Mouse (Mus musculus): Measurements from ENCODE around the gene Vars.
"Not testable (repeated sequence)": the region's sequence is repeated elsewhere in the genome, so short reads cannot be mapped to it uniquely, and the experiment has no call there.

The Vars gene

DNA sequence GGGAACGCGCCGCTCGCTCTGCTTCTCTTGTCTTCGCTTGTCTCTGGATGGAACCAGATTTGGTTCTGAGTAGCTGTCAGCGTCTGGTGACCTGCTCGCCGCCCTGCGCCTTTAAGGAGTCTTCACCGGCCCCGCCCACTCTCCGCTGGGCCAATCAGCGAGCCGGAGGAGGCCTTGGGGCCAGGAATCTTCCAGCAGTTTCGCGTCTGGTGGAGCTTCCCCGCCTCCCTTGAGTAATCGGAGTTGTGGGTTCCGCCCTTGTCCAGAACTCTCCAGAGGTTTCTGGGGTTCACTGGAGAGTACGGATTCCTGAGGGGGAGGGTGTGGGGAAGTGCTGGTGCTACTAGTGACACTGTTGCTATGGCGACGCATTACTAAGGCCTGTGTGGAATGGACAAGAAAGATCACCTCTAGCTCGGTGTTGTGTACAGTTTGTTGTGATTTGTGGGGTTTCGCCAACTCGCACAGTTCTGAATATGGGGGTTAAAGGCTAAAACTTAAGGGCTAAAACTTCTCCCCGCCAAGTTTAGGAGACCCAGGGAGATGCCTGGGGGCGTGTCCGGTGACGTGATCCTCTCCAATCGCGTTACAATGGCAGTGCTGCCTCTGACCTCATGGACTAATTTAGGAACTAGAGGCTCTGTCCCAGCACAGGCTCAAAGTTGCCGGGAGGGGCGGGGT lies 28.6 kb upstream of the Vars start, which contains the start of the genes Hspa1a and Hspa1l:
Gene Hspa1a (minus strand): TSS at position 88 of the 681 bp plus-strand sequence.
Gene Hspa1l (plus strand): TSS at position 635 of the 681 bp plus-strand sequence.
- peak; percentile 82 for DNase-seq (ENCODE audit: low read depth)

DNA sequence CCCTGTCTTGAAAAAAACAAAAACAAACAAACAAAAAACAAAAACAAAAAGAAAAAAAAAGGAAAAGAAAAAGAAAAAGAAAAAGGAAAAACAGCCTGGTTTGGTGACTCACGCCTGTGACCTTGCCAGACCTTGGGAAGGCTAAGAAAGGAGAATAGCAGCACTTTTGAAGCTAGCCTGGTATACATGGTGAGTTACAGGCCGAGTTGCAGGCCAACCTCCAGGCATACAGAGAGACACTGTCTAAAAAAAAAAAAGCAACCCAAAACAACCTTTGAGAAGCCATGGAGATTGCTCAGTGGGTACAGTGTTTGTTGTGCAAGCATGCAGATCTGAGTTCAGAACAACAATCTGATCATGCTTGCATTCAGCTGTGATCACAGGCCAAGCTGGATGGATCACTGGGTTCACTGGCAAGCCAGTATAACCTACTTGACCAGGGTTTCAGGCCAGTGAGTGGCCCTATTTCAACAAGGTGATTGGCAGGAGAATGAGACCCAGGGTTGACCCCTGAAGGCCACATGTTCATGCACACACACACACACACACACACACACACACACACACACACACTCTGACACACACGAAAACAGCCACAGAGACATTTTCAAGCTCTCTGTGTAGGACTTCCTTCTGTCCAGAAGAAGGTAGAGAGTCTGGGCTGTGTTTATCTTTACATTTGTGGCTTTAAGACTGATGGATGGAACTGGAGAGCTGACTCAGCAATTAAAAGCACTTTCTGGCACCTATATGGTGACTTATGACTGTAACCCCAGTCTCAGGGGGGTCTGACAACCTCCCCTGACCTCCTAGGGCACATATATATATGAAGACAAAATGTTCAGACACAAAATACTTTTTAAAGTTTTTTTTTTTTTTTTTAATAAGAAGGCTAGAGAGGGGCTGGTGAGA lies 24.9 kb upstream of the Vars start:
- no peak for DNase-seq (ENCODE audit: low read depth)

DNA sequence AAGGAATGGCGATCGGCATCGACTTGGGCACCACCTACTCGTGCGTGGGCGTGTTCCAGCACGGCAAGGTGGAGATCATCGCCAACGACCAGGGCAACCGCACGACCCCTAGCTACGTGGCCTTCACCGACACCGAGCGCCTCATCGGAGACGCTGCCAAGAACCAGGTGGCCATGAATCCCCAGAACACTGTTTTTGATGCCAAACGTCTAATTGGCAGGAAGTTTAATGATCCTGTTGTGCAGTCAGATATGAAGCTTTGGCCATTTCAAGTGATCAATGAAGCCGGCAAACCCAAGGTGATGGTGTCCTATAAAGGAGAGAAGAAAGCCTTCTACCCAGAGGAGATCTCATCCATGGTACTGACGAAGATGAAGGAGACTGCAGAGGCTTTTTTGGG lies 23.8 kb upstream of the Vars start:
- DNase-seq (ENCODE audit: low read depth): no peak

DNA sequence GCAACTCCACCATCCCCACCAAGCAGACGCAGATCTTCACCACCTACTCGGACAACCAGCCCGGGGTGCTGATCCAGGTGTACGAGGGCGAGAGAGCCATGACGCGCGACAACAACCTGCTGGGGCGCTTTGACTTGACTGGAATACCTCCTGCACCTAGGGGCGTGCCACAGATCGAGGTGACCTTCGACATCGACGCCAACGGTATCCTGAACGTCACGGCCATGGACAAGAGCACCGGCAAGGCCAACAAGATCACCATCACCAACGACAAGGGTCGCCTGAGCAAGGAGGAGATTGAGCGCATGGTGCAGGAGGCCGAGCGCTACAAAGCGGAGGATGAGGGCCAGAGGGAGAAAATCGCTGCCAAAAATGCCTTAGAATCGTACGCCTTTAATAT lies 22.5 kb upstream of the Vars start:
- DNase-seq (ENCODE audit: low read depth): no peak

DNA sequence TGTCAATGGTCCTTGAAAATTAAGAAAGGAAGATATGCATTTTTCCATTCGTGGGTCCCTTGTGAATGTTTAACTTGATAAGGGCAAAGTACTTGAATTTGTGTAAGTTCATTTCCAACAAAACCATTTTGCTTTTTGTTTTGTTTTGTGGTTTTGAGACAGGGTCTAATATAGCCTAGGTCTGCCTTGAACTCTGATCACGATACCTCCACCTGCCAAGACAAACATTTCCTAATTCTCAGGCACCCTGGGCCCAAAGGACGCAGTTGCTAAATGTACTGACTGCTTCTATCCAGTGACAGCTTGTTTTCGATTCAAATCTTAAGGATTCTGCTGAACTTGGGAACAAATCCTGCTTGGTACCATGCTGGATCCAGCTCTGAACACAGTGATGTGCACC lies 21.2 kb upstream of the Vars start:
- DNase-seq (ENCODE audit: low read depth): no peak

DNA sequence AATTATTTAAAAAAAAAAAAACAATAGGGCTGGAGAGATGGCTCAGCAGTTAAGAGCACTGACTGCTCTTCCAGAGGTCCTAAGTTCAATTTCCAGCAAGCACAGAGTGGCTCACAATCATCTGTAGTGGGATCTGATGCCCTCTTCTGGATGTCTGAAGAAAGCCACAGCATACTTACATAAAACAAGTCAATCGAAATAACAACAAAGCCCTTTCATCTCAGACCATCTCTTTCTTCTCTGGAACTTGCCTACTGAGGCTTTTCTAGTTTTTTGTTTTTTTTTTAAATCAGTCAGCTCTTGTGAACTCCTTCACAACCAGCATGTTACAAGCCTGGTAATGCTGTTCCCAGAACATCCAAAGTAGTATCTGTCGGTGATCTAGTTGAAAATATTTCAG lies 20.1 kb upstream of the Vars start:
- peak; percentile 79 for DNase-seq (ENCODE audit: low read depth)

DNA sequence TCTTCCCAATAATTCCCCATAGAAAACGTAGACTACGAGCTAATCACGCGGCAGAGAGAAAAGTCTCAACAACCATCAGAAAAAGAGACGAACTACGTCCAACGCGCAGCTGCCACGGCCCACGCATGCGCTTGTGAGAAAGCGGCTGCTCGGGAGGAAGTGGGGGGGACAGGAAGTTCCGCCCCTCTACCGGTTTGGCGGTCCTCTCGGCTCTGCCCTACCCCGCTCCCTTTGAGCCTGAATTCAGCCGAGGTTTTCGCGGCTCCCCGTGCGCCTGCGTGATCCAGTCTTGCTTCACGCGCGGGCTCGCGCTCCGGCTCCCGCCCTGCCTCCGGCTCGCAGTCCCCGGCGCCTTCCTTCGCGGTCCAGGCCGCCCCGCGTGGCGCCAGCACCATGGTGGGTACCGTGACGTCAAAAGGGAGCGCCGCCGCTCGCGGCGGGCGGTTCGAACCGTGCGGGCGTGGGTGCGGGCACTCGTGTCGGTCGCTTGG lies 19.1 kb upstream of the Vars start, which contains the start of gene Lsm2:
Gene Lsm2 (plus strand): TSS at position 173 of the 491 bp plus-strand sequence.
- peak; percentile 96 for DNase-seq (ENCODE audit: low read depth)

DNA sequence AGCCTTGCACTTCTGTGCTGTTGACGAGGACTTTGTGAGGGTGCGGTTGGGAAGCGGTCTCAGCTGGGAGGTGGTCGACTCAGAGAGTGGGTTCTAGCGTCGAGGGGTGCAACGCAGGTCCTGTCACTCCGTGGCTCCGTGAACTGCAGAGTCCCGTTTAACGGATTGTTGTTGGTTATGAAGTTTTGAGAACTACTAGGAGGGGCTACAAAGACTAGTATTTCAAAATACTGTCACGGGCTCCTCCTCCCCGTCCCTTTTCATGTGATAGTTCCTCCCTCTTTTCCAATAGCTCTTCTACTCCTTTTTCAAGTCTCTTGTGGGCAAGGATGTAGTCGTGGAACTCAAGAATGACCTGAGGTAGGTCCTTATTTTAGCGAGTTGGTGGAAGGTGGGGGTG lies 18.5 kb upstream of the Vars start:
- DNase-seq (ENCODE audit: low read depth): no peak

DNA sequence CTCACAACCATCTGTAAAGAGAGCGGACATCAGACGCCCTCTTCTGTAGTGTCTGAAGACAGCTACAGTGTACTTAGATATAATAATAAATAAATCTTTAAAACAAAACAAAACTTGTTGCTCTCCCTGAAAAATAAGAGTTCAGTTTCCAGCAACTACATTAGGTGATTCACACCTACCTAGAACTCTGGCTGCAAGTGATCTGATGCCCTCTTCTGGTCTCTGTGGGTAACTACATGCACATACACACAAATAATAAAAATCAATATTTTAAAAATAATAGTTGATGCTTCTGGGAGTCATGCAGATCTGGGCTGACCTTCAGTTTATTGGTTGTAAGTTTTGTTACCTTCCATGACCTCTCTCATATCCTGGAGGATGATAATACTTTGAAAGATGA lies 16.6 kb upstream of the Vars start:
- peak; percentile 75 for DNase-seq (ENCODE audit: low read depth)

DNA sequence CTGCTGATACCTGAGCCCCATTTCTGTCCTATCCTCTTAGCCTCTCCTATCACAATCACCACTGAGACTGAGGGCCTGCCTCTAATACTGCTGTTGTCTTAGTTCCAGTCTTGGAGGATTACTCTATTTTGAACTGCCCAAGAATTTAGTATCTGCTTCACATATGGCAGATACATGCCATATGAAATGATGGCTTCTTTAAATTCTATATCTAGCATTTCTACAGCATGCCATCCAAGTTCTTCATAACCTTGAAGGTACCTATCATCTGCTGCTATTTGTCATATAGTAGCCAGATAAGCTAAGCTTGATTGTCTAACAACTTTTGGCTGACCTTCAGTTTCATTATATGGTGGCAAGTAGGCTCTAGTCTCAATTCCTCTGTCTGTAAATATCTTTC lies 6.0 kb upstream of the Vars start:
- DNase-seq (ENCODE audit: low read depth): no peak

DNA sequence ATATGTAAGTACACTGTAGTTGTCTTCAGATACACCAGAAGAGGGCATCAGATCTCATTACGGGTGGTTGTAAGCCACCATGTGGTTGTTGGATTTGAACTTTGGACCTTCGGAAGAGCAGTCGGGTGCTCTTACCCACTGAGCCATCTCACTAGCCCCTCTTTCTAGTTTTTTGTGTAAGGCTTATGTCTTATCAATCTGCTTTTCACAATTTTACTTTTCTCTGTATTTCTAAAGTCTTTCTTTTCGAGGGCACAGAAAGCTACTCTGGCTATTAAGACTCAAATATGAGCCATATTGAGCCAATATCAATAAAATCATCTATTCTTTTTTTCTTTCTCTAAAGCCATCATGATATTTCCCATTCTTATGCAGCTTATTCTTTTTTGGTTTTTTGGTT lies 5.6 kb upstream of the Vars start:
- not testable (repeated sequence) for DNase-seq (ENCODE audit: low read depth)

DNA sequence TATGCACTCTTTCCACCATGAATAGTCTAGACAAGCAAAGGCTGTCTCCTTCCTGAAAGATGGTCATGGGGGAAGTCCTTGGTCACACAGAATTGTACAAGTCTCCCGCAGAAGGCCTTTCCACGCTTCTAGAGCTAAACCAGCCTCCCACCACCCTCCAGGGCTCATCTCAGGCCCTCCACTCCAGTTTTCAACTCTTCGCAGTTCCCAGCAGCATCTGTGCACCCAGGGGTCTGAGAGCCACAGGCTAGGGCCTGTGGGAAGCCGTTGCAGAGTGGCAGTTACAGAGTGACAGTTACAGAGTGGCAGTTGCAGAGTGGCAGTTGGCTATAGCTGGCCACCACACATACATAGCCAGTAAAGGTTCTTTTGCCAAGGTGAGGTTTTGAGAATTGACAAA lies 4.9 kb upstream of the Vars start:
- not testable (repeated sequence) for DNase-seq (ENCODE audit: low read depth)

DNA sequence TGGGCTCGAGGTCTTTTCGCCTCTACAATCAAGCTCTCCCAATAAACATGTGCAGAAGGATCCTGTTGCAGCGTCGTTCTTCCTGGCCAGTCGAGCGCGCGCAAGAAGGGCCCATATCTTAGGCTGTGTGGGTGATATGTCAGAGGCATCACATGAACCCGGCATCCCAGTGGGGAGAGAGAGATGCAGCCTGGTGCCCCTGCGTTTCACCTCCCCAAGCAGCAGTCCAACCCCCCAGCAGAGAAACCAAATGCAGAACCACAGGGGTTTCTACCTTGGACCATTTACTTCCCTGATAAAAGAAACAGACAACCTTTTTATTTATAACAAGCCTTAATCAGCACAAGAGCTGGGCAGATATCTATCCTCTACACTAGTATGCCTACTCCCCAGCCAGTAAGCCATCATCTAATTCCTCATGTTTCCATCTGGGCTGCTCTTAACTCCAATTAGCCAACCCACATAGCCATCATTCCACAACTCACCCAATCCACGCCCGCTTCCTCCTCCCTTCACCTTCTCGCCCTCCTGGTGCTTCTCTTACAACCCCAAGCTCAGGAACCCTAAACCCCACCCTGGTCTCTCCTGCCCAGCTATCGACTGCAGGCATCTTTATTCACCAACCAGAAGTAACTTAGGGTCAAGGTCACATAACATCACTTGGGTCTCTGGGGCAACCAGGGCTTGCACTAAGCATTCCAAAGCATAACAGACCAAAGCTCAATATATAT lies 4.2 kb upstream of the Vars start:
- no peak for DNase-seq (ENCODE audit: low read depth)

DNA sequence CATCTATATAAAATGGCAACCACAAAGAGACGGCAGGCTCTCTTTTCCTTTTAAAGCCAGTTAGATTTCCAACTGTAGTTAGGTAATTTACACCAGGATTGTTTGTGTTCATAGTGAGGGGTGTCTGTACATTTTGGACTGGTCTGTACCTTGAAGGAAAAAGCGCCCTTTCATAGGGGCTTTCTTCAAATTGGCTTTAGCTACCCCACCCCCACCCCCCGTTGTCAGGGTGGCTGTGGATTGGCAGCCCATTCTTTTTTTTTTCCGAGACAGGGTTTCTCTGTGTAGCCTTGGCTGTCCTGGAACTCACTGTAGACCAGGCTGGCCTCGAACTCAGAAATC lies 3.7 kb upstream of the Vars start:
- no peak for DNase-seq (ENCODE audit: low read depth)

DNA sequence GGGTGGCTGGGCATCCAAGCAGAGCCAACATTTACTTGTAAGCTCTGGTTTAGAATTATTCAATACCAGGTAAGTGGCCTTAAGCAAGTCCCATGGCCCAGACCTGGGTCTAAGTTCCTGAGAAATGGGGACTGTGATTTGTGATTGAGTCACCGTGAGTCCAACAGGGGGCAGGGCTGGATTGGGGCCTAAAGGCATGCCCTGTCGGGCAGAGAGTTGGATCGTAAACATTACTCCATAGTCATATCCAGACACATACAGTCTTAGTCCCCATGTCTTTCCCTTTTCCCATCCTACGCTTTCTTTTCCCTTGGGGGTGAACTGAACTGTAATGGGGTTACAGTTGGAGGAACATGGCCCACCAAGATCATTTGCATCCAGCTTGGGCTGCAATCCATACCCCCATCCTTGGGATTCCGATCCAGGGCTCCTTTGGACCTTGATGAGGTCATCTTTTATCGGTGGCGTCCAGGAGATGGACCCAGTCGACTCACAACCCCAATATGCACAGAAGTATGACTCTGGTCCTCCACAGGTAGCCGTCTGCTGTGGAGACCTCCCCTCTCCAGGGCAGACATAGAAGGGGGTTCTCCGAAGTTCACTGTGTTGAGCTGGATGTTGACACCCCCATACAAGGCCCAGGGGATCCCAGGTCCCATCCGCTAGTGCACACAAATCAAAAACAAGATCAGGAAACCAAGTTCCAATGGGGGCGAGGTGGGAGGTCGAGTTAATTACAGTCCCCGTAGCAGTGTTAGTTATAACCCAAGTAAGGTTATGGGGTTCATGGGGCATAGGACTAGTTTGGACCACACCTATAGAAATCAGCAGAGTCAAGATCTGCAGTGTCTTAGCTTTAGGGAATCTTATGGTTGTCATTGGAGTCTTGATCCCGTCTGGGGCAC lies 2.0 kb upstream of the Vars start:
- no peak for DNase-seq (ENCODE audit: low read depth)

DNA sequence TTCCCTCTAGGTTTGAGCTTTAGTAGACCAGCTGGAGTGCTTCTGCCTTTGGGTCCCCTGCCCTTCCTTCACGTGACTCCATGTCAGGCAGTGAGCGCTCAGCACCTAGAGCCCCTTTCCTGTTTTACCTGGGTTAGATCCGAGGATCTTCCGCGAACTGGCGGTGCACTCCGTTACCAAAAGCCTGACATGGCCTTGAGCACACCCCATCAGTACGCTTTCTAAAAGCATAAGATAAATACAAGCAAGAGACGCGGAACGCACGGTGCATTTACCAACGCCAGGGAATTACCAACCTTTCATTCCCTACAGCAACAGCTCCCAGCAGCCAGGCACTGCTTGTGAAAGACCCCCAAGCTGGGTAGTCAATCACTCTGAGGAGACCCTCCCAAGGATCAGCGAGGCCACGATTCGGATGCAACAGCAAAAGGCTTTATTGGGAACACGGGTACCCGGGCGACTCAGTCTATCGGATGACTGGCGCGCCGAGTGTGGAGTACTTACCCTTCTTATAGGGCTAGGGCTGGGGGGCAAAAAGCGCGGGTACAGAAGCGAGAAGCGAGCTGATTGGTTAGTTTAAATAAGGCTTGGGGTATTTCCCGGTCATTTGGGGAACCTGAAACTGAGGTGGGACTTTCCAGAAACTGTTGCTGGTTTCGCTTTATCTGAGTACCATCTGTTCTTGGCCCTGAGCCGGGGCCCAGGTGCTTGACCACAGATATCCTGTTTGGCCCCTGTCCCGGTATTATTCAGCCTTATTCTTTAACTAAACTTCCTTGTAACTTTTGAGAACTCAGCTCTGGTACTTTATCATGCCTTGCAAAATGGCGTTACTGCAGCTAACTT lies 693 bp upstream of the Vars start:
- DNase-seq (ENCODE audit: low read depth): peak; percentile 61

DNA sequence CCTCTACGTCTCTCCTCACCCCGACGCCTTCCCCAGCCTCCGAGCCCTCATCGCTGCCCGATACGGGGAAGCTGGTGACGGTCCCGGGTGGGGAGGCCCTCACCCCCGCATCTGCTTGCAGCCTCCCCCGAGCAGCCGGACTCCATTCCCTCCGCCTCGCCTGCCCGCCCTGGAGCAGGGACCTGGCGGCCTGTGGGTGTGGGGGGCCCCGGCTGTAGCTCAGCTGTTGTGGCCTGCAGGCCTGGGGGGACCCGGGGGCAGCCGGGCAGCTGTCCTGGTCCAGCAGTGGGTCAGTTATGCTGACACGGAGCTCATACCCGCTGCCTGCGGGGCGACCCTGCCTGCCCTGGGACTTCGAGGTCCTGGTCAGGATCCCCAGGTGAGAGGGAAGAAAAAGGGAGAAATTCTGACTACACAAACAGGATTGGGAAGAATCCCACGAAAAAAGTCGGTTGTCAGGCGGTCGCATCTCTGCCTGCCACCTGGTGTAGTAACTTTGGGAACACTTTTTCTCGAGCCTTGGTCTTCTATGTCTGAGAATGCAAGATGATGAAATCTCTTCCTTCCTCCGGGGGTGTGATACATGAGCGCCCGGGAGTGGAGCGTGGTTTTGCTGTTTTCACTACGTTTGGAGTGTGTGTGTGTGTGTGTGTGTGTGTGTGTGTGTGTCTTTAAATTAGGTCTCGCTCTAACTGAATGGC lies 815 bp downstream of the Vars start:
- DNase-seq (ENCODE audit: low read depth): peak; percentile 69

DNA sequence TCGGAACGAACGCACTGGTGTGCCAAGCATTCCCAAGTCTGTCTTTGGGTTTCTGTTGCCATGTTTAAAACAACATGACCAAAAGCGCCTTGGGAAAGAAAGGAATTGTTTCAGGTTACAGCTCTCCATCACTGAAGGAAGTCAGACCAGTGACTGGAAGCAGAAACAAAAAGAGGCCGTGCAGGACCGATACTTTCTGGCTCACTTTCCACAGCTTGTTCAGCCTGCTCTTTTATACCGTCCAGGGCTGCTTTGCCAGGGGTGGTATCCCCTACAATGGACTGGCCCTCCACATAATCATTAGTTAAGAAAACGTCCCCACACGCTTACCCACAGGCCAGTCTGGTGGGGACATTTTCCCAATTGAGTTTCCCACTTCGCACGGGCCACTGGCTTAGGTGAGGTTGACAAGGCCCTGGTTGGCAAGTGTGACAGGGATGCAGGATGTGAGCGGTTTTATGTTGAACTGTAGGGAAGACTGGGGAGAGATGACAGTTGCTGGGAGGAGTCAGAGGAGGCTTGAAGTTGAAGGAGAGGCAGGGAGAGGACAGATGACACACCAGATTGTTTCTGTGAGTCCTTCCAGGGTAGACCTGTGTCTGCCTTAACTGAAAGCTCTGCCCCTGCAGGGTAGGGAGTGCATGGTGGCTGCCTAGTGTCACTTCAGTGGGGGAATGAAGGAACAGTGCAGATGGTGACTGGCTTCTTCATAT lies 1.5 kb downstream of the Vars start:
- DNase-seq (ENCODE audit: low read depth): peak; percentile 42

Measured in naive thymus-derived CD4-positive, alpha-beta T cell, adult 2 months (primary cell).